Mouse (Mus musculus) right cerebral cortex, postnatal 4 days (tissue): Measurements from ENCODE around the gene Ccdc88b.

Experiments
- DNase-seq: peaks from one replicate; pipeline ENCODE4 v3.0.0-alpha.2; 2022

Gene Ccdc88b

GRCm38 (mm10) chr19:6825384-6825783 lies 32.6 kb downstream of the Ccdc88b start:
- DNase-seq: no peak

GRCm38 (mm10) chr19:6820538-6821195 lies 37.3 kb downstream of the Ccdc88b start:
- no peak for DNase-seq

- no peak for DNase-seq
These were observed 38.7 kb downstream of the Ccdc88b start for GRCm38 (mm10) chr19:6819143-6819827.

- no peak for DNase-seq
These were observed 43.1 kb downstream of the Ccdc88b start for GRCm38 (mm10) chr19:6814958-6815357.

- no peak for DNase-seq
These were observed 43.6 kb downstream of the Ccdc88b start for GRCm38 (mm10) chr19:6814366-6814765.
